In genomic region chr2:24367895-24368261, GRCm38 (mm10) we compare ENCODE assay signal across 9 mouse cellular contexts. TPM values are rescaled to one million over a fixed set of nuclear protein-coding genes. Genes with fewer than 3 reads are reported as not detected.
DNase-seq lines count a peak whose midpoint lies in the region; ATAC-seq and TF ChIP-seq lines count a peak whose summit lies in the region.
"Had no signal": no experiment of that assay in that cellular context is flagged by ENCODE, and none has a peak within 500 bp of the region (broad histone marks: within the 10 kb centered on the region; RNA-seq: fewer than 3 reads in every experiment).

No protein-coding gene starts in this region.

- DNase-seq in heart, adult 9 months (ENCODE audit: low spot score in 2 of 2) = no peak
- DNase-seq in hindbrain, embryonic 10.5 days (ENCODE audit: low spot score) = no peak
- DNase-seq in lung, postnatal 0 days (ENCODE audit: low spot score) = no peak
- no peak for DNase-seq in left cerebral cortex, adult 18-20 months (ENCODE audit: low spot score in 2 of 2)
- no peak for DNase-seq in natural killer cell, adult 2 months (ENCODE audit: low spot score in 2 of 2)
- DNase-seq in adrenal gland, postnatal 36 days = no peak

- no peak for TF ChIP-seq POLR2A in ES-Bruce4 (IDR thresholded peaks at IDR 0.05; ENCODE audit: insufficient read depth, low read length)

- ATAC-seq in heart, embryonic 14.5 days (ENCODE audit: insufficient number of reproducible peaks, insufficient read depth, low FRiP score, low read depth) = no peak
- ATAC-seq in lung, postnatal 0 days = peak; percentile 43; the same call in 1 of the 2 replicates

- H3K9ac ChIP-seq in heart, embryonic 14.5 days (ENCODE audit: low read length) = 0 out of 2 replicates have a peak overlapping the region, but pooled peaks have one; percentile 44
- 0 out of 2 replicates have a peak overlapping the region, but pooled peaks have one; percentile 8 for H3K9ac ChIP-seq in ES-Bruce4 (ENCODE audit: low read depth, poor library complexity, severe bottlenecking)
- no peak overlapping the region for H3K9ac ChIP-seq in lung, postnatal 0 days (replicated peaks; ENCODE audit: low read depth)

- no peaks in the 10 kb centered on the region for H3K9me3 ChIP-seq in heart, embryonic 14.5 days (ENCODE audit: control insufficient read depth, low read length)
- H3K9me3 ChIP-seq in ES-Bruce4 (replicated peaks; ENCODE audit: control insufficient read depth, insufficient read depth, low read length, poor library complexity, severe bottlenecking) = no peaks in the 10 kb centered on the region
- H3K9me3 ChIP-seq in hindbrain, embryonic 10.5 days = no peaks in the 10 kb centered on the region
- no peaks in the 10 kb centered on the region for H3K9me3 ChIP-seq in lung, postnatal 0 days (ENCODE audit: low read length)

- peaks cover 4 to 5% of the 10 kb centered on the region in 2 experiments; a peak in 2 of 4 replicates for H3K4me1 ChIP-seq in heart, embryonic 14.5 days (ENCODE audit: control insufficient read depth in 2 of 2, insufficient read depth in 2 of 2, low read length in 2 of 2)
- no peaks in the 10 kb centered on the region for H3K4me1 ChIP-seq in ES-Bruce4 (ENCODE audit: control insufficient read depth, insufficient read depth, low read length)
- peaks cover 9% of the 10 kb centered on the region for H3K4me1 ChIP-seq in hindbrain, embryonic 10.5 days (replicated peaks)
- peaks cover 7% of the 10 kb centered on the region; the same call in 1 of the 2 replicates for H3K4me1 ChIP-seq in lung, postnatal 0 days (ENCODE audit: insufficient read depth, low read depth, low read length)

- H3K36me3 ChIP-seq in heart, embryonic 14.5 days (ENCODE audit: control insufficient read depth, insufficient read depth, low read length) = no peaks in the 10 kb centered on the region
- H3K36me3 ChIP-seq in ES-Bruce4 (ENCODE audit: control insufficient read depth, insufficient read depth, low read length, poor library complexity, severe bottlenecking) = no peaks in the 10 kb centered on the region
- no peaks in the 10 kb centered on the region for H3K36me3 ChIP-seq in hindbrain, embryonic 10.5 days
- no peaks in the 10 kb centered on the region for H3K36me3 ChIP-seq in lung, postnatal 0 days (ENCODE audit: insufficient read depth, low read length)

- no peak for TF ChIP-seq EP300 in ES-Bruce4 (IDR thresholded peaks at IDR 0.05; ENCODE audit: insufficient read depth, low read depth, low read length)
- no peak for TF ChIP-seq EP300 in lung, postnatal 0 days (IDR thresholded peaks at IDR 0.05)

- no peaks in the 10 kb centered on the region for H3K27me3 ChIP-seq in heart, embryonic 14.5 days (ENCODE audit: control insufficient read depth, insufficient read depth, low read length)
- peaks cover 2% of the 10 kb centered on the region; the same call in 1 of the 2 replicates for H3K27me3 ChIP-seq in ES-Bruce4 (ENCODE audit: control insufficient read depth, insufficient read depth, low read length, poor library complexity, severe bottlenecking)
- H3K27me3 ChIP-seq in hindbrain, embryonic 10.5 days (ENCODE audit: insufficient read depth, poor library complexity, severe bottlenecking) = peaks cover 28% of the 10 kb centered on the region
- no peaks in the 10 kb centered on the region for H3K27me3 ChIP-seq in lung, postnatal 0 days (replicated peaks; ENCODE audit: insufficient read depth, low read length)

- no peak overlapping the region for H3K27ac ChIP-seq in heart, embryonic 14.5 days (replicated peaks in 1 of 2; ENCODE audit: control insufficient read depth in 1 of 2, insufficient read depth in 1 of 2, low read depth in 2 of 2, low read length in 2 of 2)
- H3K27ac ChIP-seq in ES-Bruce4 (ENCODE audit: insufficient read depth, low read length) = no peak overlapping the region
- H3K27ac ChIP-seq in hindbrain, embryonic 10.5 days = no peak overlapping the region
- H3K27ac ChIP-seq in lung, postnatal 0 days (ENCODE audit: low read length) = no peak overlapping the region

- peak overlapping the region; percentile 38; a peak in 3 of 4 replicates for H3K4me3 ChIP-seq in heart, embryonic 14.5 days (ENCODE audit: control insufficient read depth in 1 of 2, insufficient read depth in 1 of 2, low read depth in 1 of 2, low read length in 2 of 2)
- H3K4me3 ChIP-seq in ES-Bruce4 (ENCODE audit: low read depth, low read length) = peak overlapping the region; percentile 4; the same call in 1 of the 2 replicates
- peak overlapping the region; percentile 53 for H3K4me3 ChIP-seq in hindbrain, embryonic 10.5 days
- H3K4me3 ChIP-seq in lung, postnatal 0 days (ENCODE audit: low read depth, low read length) = peak overlapping the region; percentile 28; the same call in 1 of the 2 replicates

- 41% methylated on average over 4 of the region's 4 CpGs for WGBS in heart, embryonic 14.5 days
- WGBS in hindbrain, embryonic 10.5 days = 78% methylated on average over 4 of the region's 4 CpGs
- WGBS in lung, postnatal 0 days = 49% methylated on average over 4 of the region's 4 CpGs

- peak overlapping the region; percentile 75 for H3K4me2 ChIP-seq in heart, embryonic 14.5 days (ENCODE audit: low read length)
- H3K4me2 ChIP-seq in lung, postnatal 0 days (replicated peaks; ENCODE audit: low read depth, low read length) = peak overlapping the region; percentile 64

- no peak for TF ChIP-seq CTCF in ES-Bruce4 (IDR thresholded peaks at IDR 0.05; ENCODE audit: low read depth, low read length)
- no peak for TF ChIP-seq CTCF in lung, postnatal 0 days (IDR thresholded peaks at IDR 0.05)

RNA-seq across cellular contexts. Expression of gene Psd4, which starts 0.5 kb away (rescaled TPM):
- 1.2 and 1.4 TPM in 2 replicates for polyA plus RNA-seq in heart, embryonic 14.5 days (2014; fragmentation: Nextera tagmentation; extraction: Ambion mirVana)
- 3.6 and 10.1 TPM in 2 replicates for polyA plus RNA-seq in ES-Bruce4 (2011; ENCODE audit: insufficient read depth, insufficient read length, low read depth, missing spikeins)
- polyA plus RNA-seq in hindbrain, embryonic 10.5 days (2016; fragmentation: Nextera tagmentation; extraction: Ambion mirVana) = 0.86 and 0.90 TPM in 2 replicates
- 2.6 and 3.0 TPM in 2 replicates for polyA plus RNA-seq in lung, postnatal 0 days (2015; fragmentation: Nextera tagmentation; extraction: Ambion mirVana)
- total RNA-seq in left cerebral cortex, adult 18-20 months (2021) = 1 to 10 TPM in 1 of 2 experiments, under 1 TPM in 1; 0.56 to 1.0 TPM
- 1 to 10 TPM; 1.5 to 2.4 TPM for total RNA-seq in adrenal gland, postnatal 36 days (2021)

RNA-seq across cellular contexts. Expression of gene Il1rn, which starts 31.2 kb away (rescaled TPM):
- 0.42 and 1.6 TPM in 2 replicates for polyA plus RNA-seq in heart, embryonic 14.5 days (2014; fragmentation: Nextera tagmentation; extraction: Ambion mirVana)
- polyA plus RNA-seq in ES-Bruce4 (2011; ENCODE audit: insufficient read depth, insufficient read length, low read depth, missing spikeins) = not detected in 2 replicates
- polyA plus RNA-seq in hindbrain, embryonic 10.5 days (2016; fragmentation: Nextera tagmentation; extraction: Ambion mirVana) = 0.08 TPM in 1 of 2 replicates, not detected in the other
- polyA plus RNA-seq in lung, postnatal 0 days (2015; fragmentation: Nextera tagmentation; extraction: Ambion mirVana) = 9.0 and 13.2 TPM in 2 replicates
- total RNA-seq in left cerebral cortex, adult 18-20 months (2021) = not detected
- under 1 TPM; 0.16 to 0.79 TPM for total RNA-seq in adrenal gland, postnatal 36 days (2021)
- total RNA-seq: megakaryocyte-erythroid progenitor cell, adult 5-6 weeks had no signal
